Mouse (Mus musculus): Measurements from ENCODE around the gene Mnat1. TPM values are rescaled to one million over a fixed set of nuclear protein-coding genes. Genes with fewer than 3 reads are reported as not detected.
A peak's percentile ranks its signal among the peaks of the same experiment; 100 is the strongest.

Gene Mnat1
- total RNA-seq, 2 experiments from 2014 or later = 19.2 to 20.4 TPM

- DNase-seq = no peak
- intact Hi-C loops (cut with DNase I; ENCODE audit: low total_unique reads) = no loop called here
Observed at GRCm38 (mm10) chr12:73215773-73216172, 92.3 kb downstream of the Mnat1 start.

- intact Hi-C loops (cut with DNase I; ENCODE audit: low total_unique reads) = no loop called here
- DNase-seq = no peak
Observed at GRCm38 (mm10) chr12:73218632-73219031, 95.1 kb downstream of the Mnat1 start.

GRCm38 (mm10) chr12:73221235-73221634, 97.7 kb downstream of the Mnat1 start:
- intact Hi-C loops (cut with DNase I; ENCODE audit: low total_unique reads) = no loop called here
- DNase-seq = no peak

- no peak for DNase-seq
- intact Hi-C loops (cut with DNase I; ENCODE audit: low total_unique reads) = no loop called here
Observed at GRCm38 (mm10) chr12:73223872-73224271, 100.4 kb downstream of the Mnat1 start.

- intact Hi-C loops (cut with DNase I; ENCODE audit: low total_unique reads) = no loop called here
- no peak for DNase-seq
Observed at GRCm38 (mm10) chr12:73228427-73228826, 104.9 kb downstream of the Mnat1 start.

- intact Hi-C loops (cut with DNase I; ENCODE audit: low total_unique reads) = no loop called here
- DNase-seq = no peak
Observed at GRCm38 (mm10) chr12:73230196-73230595, 106.7 kb downstream of the Mnat1 start.

- no peak for DNase-seq
- intact Hi-C loops (cut with DNase I; ENCODE audit: low total_unique reads) = no loop called here
Observed at GRCm38 (mm10) chr12:73231552-73231951, 108.0 kb downstream of the Mnat1 start.

GRCm38 (mm10) chr12:73232586-73232985, 109.1 kb downstream of the Mnat1 start:
- no peak for DNase-seq
- intact Hi-C loops (cut with DNase I; ENCODE audit: low total_unique reads) = no loop called here

GRCm38 (mm10) chr12:73241960-73242359, 118.4 kb downstream of the Mnat1 start:
- intact Hi-C loops (cut with DNase I; ENCODE audit: low total_unique reads) = no loop called here
- DNase-seq = peak; percentile 73

GRCm38 (mm10) chr12:73245687-73246086, 122.2 kb downstream of the Mnat1 start:
- intact Hi-C loops (cut with DNase I; ENCODE audit: low total_unique reads) = no loop called here

GRCm38 (mm10) chr12:73255006-73255405, 131.5 kb downstream of the Mnat1 start:
- intact Hi-C loops (cut with DNase I; ENCODE audit: low total_unique reads) = no loop called here
- no peak for DNase-seq

More at GRCm38 (mm10) chr12:73245687-73246086, 122.2 kb downstream of the Mnat1 start:
- no peak for DNase-seq

- no peak for DNase-seq
- intact Hi-C loops (cut with DNase I; ENCODE audit: low total_unique reads) = no loop called here
Observed at GRCm38 (mm10) chr12:73259269-73259668, 135.8 kb downstream of the Mnat1 start.

- intact Hi-C loops (cut with DNase I; ENCODE audit: low total_unique reads) = no loop called here
- no peak for DNase-seq
Observed at GRCm38 (mm10) chr12:73260339-73260738, 136.8 kb downstream of the Mnat1 start.

GRCm38 (mm10) chr12:73265381-73265978, 142.0 kb downstream of the Mnat1 start:
- DNase-seq = no peak
- intact Hi-C loops (cut with DNase I; ENCODE audit: low total_unique reads) = no loop called here

GRCm38 (mm10) chr12:73266597-73266996, 143.1 kb downstream of the Mnat1 start:
- DNase-seq = no peak
- intact Hi-C loops (cut with DNase I; ENCODE audit: low total_unique reads) = no loop called here

GRCm38 (mm10) chr12:73268497-73268896, 145.0 kb downstream of the Mnat1 start:
- intact Hi-C loops (cut with DNase I; ENCODE audit: low total_unique reads) = no loop called here
- no peak for DNase-seq

- DNase-seq = no peak
- intact Hi-C loops (cut with DNase I; ENCODE audit: low total_unique reads) = no loop called here
Observed at GRCm38 (mm10) chr12:73269531-73269930, 146.0 kb downstream of the Mnat1 start.

GRCm38 (mm10) chr12:73269933-73270332, 146.4 kb downstream of the Mnat1 start:
- intact Hi-C loops (cut with DNase I; ENCODE audit: low total_unique reads) = no loop called here
- no peak for DNase-seq

- intact Hi-C loops (cut with DNase I; ENCODE audit: low total_unique reads) = no loop called here
Observed at GRCm38 (mm10) chr12:73274921-73275320, 151.4 kb downstream of the Mnat1 start.

GRCm38 (mm10) chr12:73286287-73287092, 163.0 kb downstream of the Mnat1 start, which contains the start of the genes Trmt5 and Slc38a6:
Trmt5 (minus strand) TSS chr12:73286710.
Slc38a6 (plus strand) TSS chr12:73286779.
- intact Hi-C loops (cut with DNase I; ENCODE audit: low total_unique reads) = no loop called here

More at GRCm38 (mm10) chr12:73274921-73275320, 151.4 kb downstream of the Mnat1 start:
- DNase-seq = no peak

GRCm38 (mm10) chr12:73287609-73288008, 164.1 kb downstream of the Mnat1 start:
- intact Hi-C loops (cut with DNase I; ENCODE audit: low total_unique reads) = no loop called here

More at GRCm38 (mm10) chr12:73286287-73287092, 163.0 kb downstream of the Mnat1 start, which contains the start of the genes Trmt5 and Slc38a6:
- peak; percentile 93 for DNase-seq

More at GRCm38 (mm10) chr12:73287609-73288008, 164.1 kb downstream of the Mnat1 start:
- no peak for DNase-seq
